Mouse (Mus musculus): ENCODE measurements around the gene Alg1. TPM values are rescaled to one million over a fixed set of nuclear protein-coding genes. Genes with fewer than 3 reads are reported as not detected.

The Alg1 gene
- polyA plus RNA-seq, 1 experiment from 2014 or later, result 16.9 TPM

GRCm38 (mm10) chr16:5232982-5233381 is 439 bp upstream of the Alg1 start:
- Histone ChIP-seq H3K9ac (replicated peaks) (no peak overlapping the region), H3K27ac (ENCODE audit: low read depth) (no peak overlapping the region), H3K9me3 (ENCODE audit: low read length) (0 out of 2 replicates have a peak, but pooled peaks cover 3% of the 10 kb centered on the region), H3K4me1 (ENCODE audit: insufficient read depth) (peaks cover 14% of the 10 kb centered on the region), H3K4me3 (ENCODE audit: low read depth, low read length) (peak overlapping the region; percentile 84), H3K27me3 (ENCODE audit: insufficient read depth, low read length) (no peaks in the 10 kb centered on the region), H3K36me3 (replicated peaks; ENCODE audit: insufficient read depth, low read length) (no peaks in the 10 kb centered on the region), H3K4me2 (ENCODE audit: low read depth, low read length) (peak overlapping the region; percentile 77)
- DNase-seq (no peak), ATAC-seq (no peak)
- WGBS (ENCODE audit: insufficient replicate concordance), result 76% methylated on average over 4 of the region's 4 CpGs
- TF ChIP-seq CTCF (IDR thresholded peaks at IDR 0.05; ENCODE audit: low read depth) (no peak), EP300 (IDR thresholded peaks at IDR 0.05; ENCODE audit: low read depth) (no peak)

- no peak overlapping the region for H3K27ac ChIP-seq (ENCODE audit: low read depth)
- 87% methylated on average over 4 of the region's 4 CpGs for WGBS (ENCODE audit: insufficient replicate concordance)
- no peak overlapping the region for H3K9ac ChIP-seq (replicated peaks)
- peaks cover 32% of the 10 kb centered on the region for H3K36me3 ChIP-seq (replicated peaks; ENCODE audit: insufficient read depth, low read length)
- no peaks in the 10 kb centered on the region for H3K9me3 ChIP-seq (ENCODE audit: low read length)
- no peaks in the 10 kb centered on the region for H3K4me1 ChIP-seq (ENCODE audit: insufficient read depth)
- no peak overlapping the region for H3K4me3 ChIP-seq (ENCODE audit: low read depth, low read length)
- no peaks in the 10 kb centered on the region for H3K27me3 ChIP-seq (ENCODE audit: insufficient read depth, low read length)
- H3K4me2 ChIP-seq (ENCODE audit: low read depth, low read length), result no peak overlapping the region
- TF ChIP-seq CTCF (IDR thresholded peaks at IDR 0.05; ENCODE audit: low read depth) (no peak), EP300 (IDR thresholded peaks at IDR 0.05; ENCODE audit: low read depth) (no peak)
- ATAC-seq (no peak), DNase-seq (no peak)
These were observed 8.9 kb downstream of the Alg1 start for GRCm38 (mm10) chr16:5242355-5242754.

- no peak overlapping the region for H3K4me3 ChIP-seq (ENCODE audit: low read depth, low read length)
- peaks cover 35% of the 10 kb centered on the region for H3K36me3 ChIP-seq (replicated peaks; ENCODE audit: insufficient read depth, low read length)
- no peaks in the 10 kb centered on the region for H3K27me3 ChIP-seq (ENCODE audit: insufficient read depth, low read length)
- H3K4me1 ChIP-seq (ENCODE audit: insufficient read depth), result no peaks in the 10 kb centered on the region
- TF ChIP-seq EP300 (IDR thresholded peaks at IDR 0.05; ENCODE audit: low read depth), result no peak
- TF ChIP-seq CTCF (IDR thresholded peaks at IDR 0.05; ENCODE audit: low read depth), result no peak
- no peak for ATAC-seq
- 85% methylated on average over 6 of the region's 6 CpGs for WGBS (ENCODE audit: insufficient replicate concordance)
- H3K9me3 ChIP-seq (ENCODE audit: low read length), result no peaks in the 10 kb centered on the region
- no peak overlapping the region for H3K9ac ChIP-seq (replicated peaks)
- no peak overlapping the region for H3K27ac ChIP-seq (ENCODE audit: low read depth)
- DNase-seq, result no peak
- no peak overlapping the region for H3K4me2 ChIP-seq (ENCODE audit: low read depth, low read length)
These were observed 9.5 kb downstream of the Alg1 start for GRCm38 (mm10) chr16:5242882-5243281.

- no peaks in the 10 kb centered on the region for H3K4me1 ChIP-seq (ENCODE audit: insufficient read depth)
- H3K27me3 ChIP-seq (ENCODE audit: insufficient read depth, low read length), result no peaks in the 10 kb centered on the region
- H3K27ac ChIP-seq (ENCODE audit: low read depth), result no peak overlapping the region
- ATAC-seq (peak; percentile 66; the same call in 1 of the 2 replicates), DNase-seq (peak; percentile 68)
- H3K9me3 ChIP-seq (ENCODE audit: low read length), result no peaks in the 10 kb centered on the region
- H3K36me3 ChIP-seq (replicated peaks; ENCODE audit: insufficient read depth, low read length), result peaks cover 42% of the 10 kb centered on the region
- WGBS (ENCODE audit: insufficient replicate concordance), result 51% methylated on average over 7 of the region's 7 CpGs
- no peak overlapping the region for H3K4me2 ChIP-seq (ENCODE audit: low read depth, low read length)
- no peak overlapping the region for H3K4me3 ChIP-seq (ENCODE audit: low read depth, low read length)
- H3K9ac ChIP-seq (replicated peaks), result no peak overlapping the region
- TF ChIP-seq EP300 (IDR thresholded peaks at IDR 0.05; ENCODE audit: low read depth), result no peak
- TF ChIP-seq CTCF (IDR thresholded peaks at IDR 0.05; ENCODE audit: low read depth), result peak; percentile 88
These were observed 11.0 kb downstream of the Alg1 start for GRCm38 (mm10) chr16:5244411-5244810.

GRCm38 (mm10) chr16:5250891-5251290 is 17.5 kb downstream of the Alg1 start:
- DNase-seq, result no peak

GRCm38 (mm10) chr16:5252260-5252659 is 18.8 kb downstream of the Alg1 start:
- ATAC-seq (no peak), DNase-seq (no peak)
- Histone ChIP-seq H3K4me3 (ENCODE audit: low read depth, low read length) (no peak overlapping the region), H3K36me3 (replicated peaks; ENCODE audit: insufficient read depth, low read length) (peaks cover 28% of the 10 kb centered on the region), H3K4me2 (ENCODE audit: low read depth, low read length) (no peak overlapping the region), H3K27ac (ENCODE audit: low read depth) (no peak overlapping the region), H3K9me3 (ENCODE audit: low read length) (no peaks in the 10 kb centered on the region), H3K9ac (replicated peaks) (no peak overlapping the region), H3K27me3 (ENCODE audit: insufficient read depth, low read length) (no peaks in the 10 kb centered on the region), H3K4me1 (ENCODE audit: insufficient read depth) (peaks cover 15% of the 10 kb centered on the region)
- TF ChIP-seq EP300 (IDR thresholded peaks at IDR 0.05; ENCODE audit: low read depth) (no peak), CTCF (IDR thresholded peaks at IDR 0.05; ENCODE audit: low read depth) (no peak)
- WGBS (ENCODE audit: insufficient replicate concordance), result 85% methylated on average over 2 of the region's 2 CpGs

More at GRCm38 (mm10) chr16:5250891-5251290, 17.5 kb downstream of the Alg1 start:
- TF ChIP-seq CTCF (IDR thresholded peaks at IDR 0.05; ENCODE audit: low read depth), result no peak
- no peak for TF ChIP-seq EP300 (IDR thresholded peaks at IDR 0.05; ENCODE audit: low read depth)
- Histone ChIP-seq H3K27ac (ENCODE audit: low read depth) (no peak overlapping the region), H3K9me3 (ENCODE audit: low read length) (no peaks in the 10 kb centered on the region), H3K9ac (replicated peaks) (no peak overlapping the region), H3K4me3 (ENCODE audit: low read depth, low read length) (no peak overlapping the region), H3K27me3 (ENCODE audit: insufficient read depth, low read length) (no peaks in the 10 kb centered on the region), H3K4me1 (ENCODE audit: insufficient read depth) (peaks cover 10% of the 10 kb centered on the region), H3K36me3 (replicated peaks; ENCODE audit: insufficient read depth, low read length) (peaks cover 29% of the 10 kb centered on the region), H3K4me2 (ENCODE audit: low read depth, low read length) (no peak overlapping the region)
- WGBS (ENCODE audit: insufficient replicate concordance), result 66% methylated on average over 3 of the region's 3 CpGs
- no peak for ATAC-seq

Measured in liver, postnatal 0 days (tissue).